Comparison of ENCODE assay signal across 8 mouse cellular contexts in the genomic region with DNA sequence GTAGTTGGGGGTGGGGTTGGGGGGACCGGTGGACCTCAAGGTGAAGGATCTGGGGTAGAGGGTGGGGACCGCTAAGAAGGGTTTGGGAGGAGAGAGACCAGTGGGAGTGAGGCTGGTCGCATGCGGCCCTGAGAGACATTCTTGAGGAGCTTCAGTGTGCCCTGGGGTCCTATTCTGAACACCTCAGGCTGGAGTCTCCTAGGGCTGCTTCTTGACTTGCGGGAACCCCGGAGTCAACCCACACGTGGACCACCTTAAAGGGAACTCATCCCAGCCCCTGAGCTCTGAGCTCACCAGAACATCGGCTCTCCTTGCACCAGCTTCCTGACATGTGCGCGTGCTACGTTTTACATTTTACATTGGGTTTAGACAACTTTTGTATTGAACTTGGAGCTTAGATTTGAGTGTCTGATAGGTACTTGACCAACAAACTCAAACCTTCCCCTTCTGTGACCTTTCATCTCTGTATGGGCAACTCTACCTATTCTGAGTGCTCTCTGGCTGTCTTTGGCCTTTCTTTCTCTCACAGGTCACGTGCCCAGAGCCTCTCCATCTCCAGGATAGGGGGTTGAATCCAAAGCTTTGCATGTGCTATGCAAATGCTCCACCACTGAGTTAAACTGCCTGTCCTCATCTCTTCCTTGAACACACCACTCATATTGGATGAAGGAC. TPM values are rescaled to one million over a fixed set of nuclear protein-coding genes. Genes with fewer than 3 reads are reported as not detected.
DNase-seq lines count a peak whose midpoint lies in the region; ATAC-seq and TF ChIP-seq lines count a peak whose summit lies in the region.

No protein-coding gene starts in this region.

- peak overlapping the region; percentile 71 for H3K4me2 ChIP-seq in neural tube, embryonic 12.5 days (replicated peaks)

- peaks cover 6% of the 10 kb centered on the region for H3K4me1 ChIP-seq in lung, adult 2 months (ENCODE audit: control insufficient read depth, insufficient read depth, low read length)
- peaks cover 18% of the 10 kb centered on the region for H3K4me1 ChIP-seq in embryonic facial prominence, embryonic 10.5 days
- peaks cover 4% of the 10 kb centered on the region for H3K4me1 ChIP-seq in neural tube, embryonic 12.5 days

- ATAC-seq in inflammation-experienced regulatory T-cells, adult 6 months = peak; percentile 21
- peak; percentile 6 for ATAC-seq in neural tube, embryonic 12.5 days (ENCODE audit: low FRiP score, low read depth)

- H3K9me3 ChIP-seq in embryonic facial prominence, embryonic 10.5 days = peaks cover 5% of the 10 kb centered on the region; the same call in 1 of the 2 replicates
- H3K9me3 ChIP-seq in neural tube, embryonic 12.5 days = 0 out of 2 replicates have a peak, but pooled peaks cover 4% of the 10 kb centered on the region

- no peak for TF ChIP-seq POLR2A in lung, adult 2 months (IDR thresholded peaks at IDR 0.05; ENCODE audit: borderline replicate concordance, extremely low read depth, low read depth, low read length)

- 27% methylated on average over 12 of the region's 12 CpGs for WGBS in lung, adult 2 months
- WGBS in embryonic facial prominence, embryonic 10.5 days = 48% methylated on average over 12 of the region's 12 CpGs
- WGBS in neural tube, embryonic 12.5 days = 49% methylated on average over 12 of the region's 12 CpGs

- H3K27me3 ChIP-seq in embryonic facial prominence, embryonic 10.5 days (replicated peaks; ENCODE audit: low read depth, poor library complexity, severe bottlenecking) = no peaks in the 10 kb centered on the region
- no peaks in the 10 kb centered on the region for H3K27me3 ChIP-seq in neural tube, embryonic 12.5 days (replicated peaks)

- H3K27ac ChIP-seq in embryonic facial prominence, embryonic 10.5 days (replicated peaks) = peak overlapping the region; percentile 95
- peak overlapping the region; percentile 75; the same call in 1 of the 2 replicates for H3K27ac ChIP-seq in neural tube, embryonic 12.5 days

- no peak for DNase-seq in lung, adult 2 months
- DNase-seq in lung, postnatal 36 days = no peak
- DNase-seq in embryonic facial prominence, embryonic 10.5 days (ENCODE audit: low spot score) = no peak
- no peak for DNase-seq in layer of hippocampus, postnatal 14 days (ENCODE audit: low spot score in 2 of 2)
- DNase-seq in thymus, adult 18-20 months = no peak
- no peak for DNase-seq in cerebellum, postnatal 25 days

- H3K36me3 ChIP-seq in embryonic facial prominence, embryonic 10.5 days (replicated peaks) = peaks cover 22% of the 10 kb centered on the region
- H3K36me3 ChIP-seq in neural tube, embryonic 12.5 days = peaks cover 10% of the 10 kb centered on the region

- H3K4me3 ChIP-seq in lung, adult 2 months (replicated peaks; ENCODE audit: extremely low read depth, low read depth, low read length) = peak overlapping the region; percentile 80
- peak overlapping the region; percentile 79 for H3K4me3 ChIP-seq in embryonic facial prominence, embryonic 10.5 days
- peak overlapping the region; percentile 61 for H3K4me3 ChIP-seq in neural tube, embryonic 12.5 days

- H3K9ac ChIP-seq in neural tube, embryonic 12.5 days = peak overlapping the region; percentile 64

- no peak for TF ChIP-seq CTCF in lung, adult 2 months (IDR thresholded peaks at IDR 0.05; ENCODE audit: insufficient read depth, low read length)

RNA-seq across cellular contexts. Expression of gene Psmg4, which starts 0.7 kb away (rescaled TPM):
- polyA plus RNA-seq in lung, adult 2 months (2012; rRNA removed) = 79.9 and 123 TPM in 2 replicates
- polyA plus RNA-seq in embryonic facial prominence, embryonic 10.5 days (2016; fragmentation: Nextera tagmentation; extraction: Ambion mirVana) = 97.9 and 99.9 TPM in 2 replicates
- polyA plus RNA-seq in inflammation-experienced regulatory T-cells, adult 6 months (2017; shearing (Covaris generic)) = 10 to 100 TPM; 42.5 to 48.6 (median 45.6) TPM
- 96.9 and 101 TPM in 2 replicates for polyA plus RNA-seq in neural tube, embryonic 12.5 days (2016; fragmentation: Nextera tagmentation; extraction: Ambion mirVana)
- total RNA-seq in layer of hippocampus, postnatal 14 days (2021) = 10 to 100 TPM; 26.1 to 33.6 TPM

RNA-seq across cellular contexts. Expression of gene Tubb2b, which starts 33.2 kb away (rescaled TPM):
- polyA plus RNA-seq in lung, adult 2 months (2012; rRNA removed) = 13.6 and 21.6 TPM in 2 replicates
- 65.5 and 73.2 TPM in 2 replicates for polyA plus RNA-seq in embryonic facial prominence, embryonic 10.5 days (2016; fragmentation: Nextera tagmentation; extraction: Ambion mirVana)
- polyA plus RNA-seq in inflammation-experienced regulatory T-cells, adult 6 months (2017; shearing (Covaris generic)) = 1 to 10 TPM in 2 of 3 experiments, not detected in 1; 1.7 to 2.0 TPM
- 425 and 501 TPM in 2 replicates for polyA plus RNA-seq in neural tube, embryonic 12.5 days (2016; fragmentation: Nextera tagmentation; extraction: Ambion mirVana)
- total RNA-seq in layer of hippocampus, postnatal 14 days (2021) = 100 to 1,000 TPM; 703 to 790 TPM
